Mouse (Mus musculus): ENCODE results near the gene Dcdc2b.

Gene Dcdc2b

GRCm38 (mm10) chr4:129625496-129625895, 11.4 kb upstream of the Dcdc2b start:
- CTCF ChIA-PET = interaction anchor here in 3 of 4 experiments (0.7 to 4.3 kb wide), 5 partner anchors 9 to 48 kb away, joined by 3 to 17 read pairs (median 10); partner anchors contain the start of gene Fam167b (in 1 of the 3)

GRCm38 (mm10) chr4:129625029-129625370, 10.9 kb upstream of the Dcdc2b start:
- ChIA-PET CTCF (interaction anchor here in 3 of 4 experiments (0.7 to 4.3 kb wide), 6 partner anchors 9 to 164 kb away, joined by 3 to 17 read pairs (median 8); partner anchors contain the start of genes Bsdc1 (in 1 of the 3) and Fam167b (in 1 of the 3)), POLR2A (interaction anchor here (0.6 to 17.7 kb wide), 17 partner anchors 8 to 627 kb away, joined by 3 to 255 read pairs (median 5); partner anchors contain the start of genes Txlna (in 2 of the 4) and Tmem39b (in 1 of the 4))

More at GRCm38 (mm10) chr4:129625496-129625895, 11.4 kb upstream of the Dcdc2b start:
- POLR2A ChIA-PET = interaction anchor here (0.5 to 17.7 kb wide), 15 partner anchors 7 to 95 kb away, joined by 3 to 255 read pairs (median 5); partner anchors contain the start of genes Tmem39b (in 2 of the 4) and Txlna (in 2 of the 4)

- ChIA-PET POLR2A (interaction anchor here (0.6 to 17.7 kb wide), 32 partner anchors 8 to 626 kb away, joined by 3 to 255 read pairs (median 4); partner anchors contain the start of genes Txlna (in 3 of the 4), Dcdc2b (in 2 of the 4), Pef1 (in 1 of the 4) and S100pbp (in 1 of the 4)), CTCF (interaction anchor here in 3 of 4 experiments (0.6 to 4.3 kb wide), 8 partner anchors 10 to 163 kb away, joined by 3 to 17 read pairs (median 4); partner anchors contain the start of genes Bsdc1 (in 1 of the 3) and Fam167b (in 1 of the 3))
Measured at GRCm38 (mm10) chr4:129624281-129625028, 10.4 kb upstream of the Dcdc2b start.

DNA sequence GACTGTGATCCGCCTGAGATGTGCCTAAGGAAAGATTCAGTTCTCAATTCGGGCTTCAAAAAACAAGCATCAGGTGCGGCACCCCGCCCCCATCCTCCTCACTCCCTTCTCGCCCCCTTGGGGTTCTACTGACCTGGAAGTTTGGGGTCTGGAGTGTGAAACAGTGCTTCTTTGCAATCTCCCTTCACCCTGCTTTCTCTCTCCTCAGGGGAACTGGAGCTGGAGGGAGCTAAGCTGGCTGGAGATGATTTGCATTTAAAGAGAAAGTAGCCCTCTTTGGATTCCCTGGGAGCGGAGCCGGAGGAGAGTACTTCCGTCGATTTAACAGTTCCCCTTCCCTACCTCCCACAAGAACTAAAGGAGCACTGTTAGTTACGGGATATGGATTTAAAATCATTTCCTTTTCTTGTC, 9.6 kb upstream of the Dcdc2b start, which contains the start of gene Ccdc28b:
Gene Ccdc28b, minus strand, starts transcription at position 267 of the 411 bp plus-strand sequence.
- POLR2A ChIA-PET = interaction anchor here (0.6 to 17.7 kb wide), 26 partner anchors 9 to 479 kb away, joined by 3 to 255 read pairs (median 4); partner anchors contain the start of genes Txlna (in 3 of the 4), Dcdc2b (in 2 of the 4), Kpna6 (in 1 of the 4) and Pef1 (in 1 of the 4)
- CTCF ChIA-PET = interaction anchor here in 3 of 4 experiments (0.6 to 4.3 kb wide), 8 partner anchors 10 to 162 kb away, joined by 3 to 17 read pairs (median 4); partner anchors contain the start of gene Bsdc1 (in 1 of the 3)

DNA sequence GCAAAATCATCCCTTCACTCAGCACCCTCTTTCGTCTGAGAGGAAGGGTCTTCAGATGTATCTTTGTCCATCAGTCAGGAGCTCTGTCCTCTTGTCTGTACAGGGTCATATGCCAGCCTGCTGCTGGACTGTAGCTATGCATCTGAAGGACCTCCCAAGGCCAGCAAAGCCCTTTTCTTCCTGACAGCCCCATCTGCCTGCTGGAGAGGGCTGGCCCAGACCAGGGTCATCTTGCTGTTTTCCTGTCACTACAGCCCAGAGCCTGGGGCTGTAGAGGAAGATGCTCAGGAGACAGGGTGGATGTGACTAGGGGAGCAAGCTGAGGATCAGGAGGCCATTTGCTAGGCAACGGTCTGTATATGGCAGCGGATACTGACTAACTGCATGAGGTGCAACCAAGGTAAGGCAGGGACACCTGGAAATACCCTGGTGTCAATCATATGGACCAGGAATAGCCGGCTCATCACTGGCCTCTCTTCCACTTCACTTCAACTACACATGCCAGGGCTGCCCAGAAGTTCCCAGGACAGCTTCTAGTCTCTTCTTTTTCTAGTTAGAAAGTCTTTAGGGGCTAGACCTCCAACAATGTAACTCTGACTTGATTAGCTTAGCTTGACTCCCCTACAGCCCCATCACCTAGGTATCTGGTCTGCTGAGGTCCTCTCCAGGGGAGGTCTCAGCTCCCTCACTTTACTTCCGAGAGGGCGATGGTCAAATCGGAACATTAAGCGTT, 8.9 kb upstream of the Dcdc2b start:
- CTCF ChIA-PET = interaction anchor here in 3 of 4 experiments (0.6 to 4.3 kb wide), 7 partner anchors 11 to 83 kb away, joined by 3 to 17 read pairs (median 7); no protein-coding TSS in a partner anchor
- POLR2A ChIA-PET = interaction anchor here (0.5 to 17.7 kb wide), 19 partner anchors 9 to 278 kb away, joined by 3 to 255 read pairs (median 5); partner anchors contain the start of genes Dcdc2b (in 2 of the 4), Txlna (in 2 of the 4), Kpna6 (in 1 of the 4) and Tmem39b (in 1 of the 4)

DNA sequence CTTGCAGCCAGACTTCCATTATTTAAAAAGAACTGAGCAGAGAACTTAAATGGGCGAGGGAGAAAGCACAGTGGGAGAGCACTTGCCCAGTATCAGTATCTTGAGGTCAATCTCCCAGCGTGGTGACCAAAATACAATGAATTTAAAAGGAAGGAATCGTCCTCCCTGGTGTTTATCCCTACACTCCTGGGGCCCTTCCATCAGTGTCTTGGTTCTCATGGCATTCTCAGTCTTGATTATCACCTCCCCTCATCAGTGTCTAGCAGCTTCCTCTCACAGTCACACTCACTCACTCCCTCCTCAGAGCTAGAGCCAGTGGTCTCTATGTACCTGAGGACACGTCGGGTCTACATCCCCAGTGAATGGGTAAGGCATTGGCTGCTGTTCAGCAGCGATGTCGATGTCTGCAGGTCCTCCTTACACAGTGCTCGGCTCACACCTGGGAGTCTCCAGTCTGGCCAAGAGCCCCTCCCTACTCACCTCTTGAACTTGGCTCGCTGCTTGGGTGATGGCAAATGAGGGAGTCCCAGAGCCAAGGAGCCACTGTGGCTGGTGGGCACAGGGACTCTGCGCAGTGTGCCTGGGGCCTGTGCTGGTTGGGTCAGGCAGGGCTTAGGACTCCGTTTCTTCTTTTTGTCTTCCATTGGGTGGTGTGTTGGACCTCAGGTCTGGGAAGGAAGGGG, 8.2 kb upstream of the Dcdc2b start:
- CTCF ChIA-PET = interaction anchor here in 2 of 4 experiments (1.2 to 1.7 kb wide), 2 partner anchors 12 to 82 kb away, joined by 3 read pairs; no protein-coding TSS in a partner anchor

DNA sequence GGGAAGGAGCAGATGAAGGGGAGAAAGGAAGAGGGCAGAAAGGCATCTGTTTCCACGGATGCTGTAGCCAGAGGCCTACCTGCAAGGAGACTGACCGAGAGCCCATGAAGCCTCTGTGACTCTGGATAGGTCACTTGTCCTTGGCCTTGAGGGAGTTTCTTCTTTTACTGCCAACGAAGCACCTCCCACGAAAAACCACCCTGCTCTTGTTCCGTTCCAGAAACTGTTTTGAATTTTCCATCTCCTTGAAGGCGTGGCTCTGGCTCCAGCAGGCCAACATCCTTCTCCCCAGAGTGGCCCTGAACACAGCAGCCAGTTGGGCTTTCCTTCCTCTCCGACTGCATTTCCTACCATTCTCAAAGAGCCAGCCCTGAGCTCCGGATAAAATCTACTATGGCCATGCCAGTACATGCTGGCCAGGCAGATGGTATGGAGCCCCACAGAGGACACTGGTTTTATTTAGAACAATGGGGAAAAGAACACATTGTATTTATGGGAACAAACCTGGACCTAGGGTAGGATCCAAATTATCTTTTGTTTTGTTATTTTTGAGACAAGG, 7.3 kb upstream of the Dcdc2b start:
- POLR2A ChIA-PET = interaction anchor here in 1 of 4 experiments (17.7 kb wide), 1 partner anchor 18 kb away, joined by 255 read pairs; the partner anchor contains the start of gene Txlna

More for the DNA sequence above, 8.2 kb upstream of the Dcdc2b start:
- POLR2A ChIA-PET = interaction anchor here in 2 of 4 experiments (0.5 to 17.7 kb wide), 8 partner anchors 9 to 277 kb away, joined by 3 to 255 read pairs (median 20); partner anchors contain the start of genes Txlna (in 2 of the 2), Dcdc2b (in 1 of the 2) and Kpna6 (in 1 of the 2)

GRCm38 (mm10) chr4:129620419-129621282, 6.6 kb upstream of the Dcdc2b start:
- CTCF ChIA-PET = interaction anchor here in 1 of 4 experiments (1.8 kb wide), 1 partner anchor 12 kb away, joined by 6 read pairs; no protein-coding TSS in a partner anchor
- POLR2A ChIA-PET = interaction anchor here in 3 of 4 experiments (0.6 to 17.7 kb wide), 9 partner anchors 10 to 107 kb away, joined by 3 to 255 read pairs (median 3); partner anchors contain the start of genes Txlna (in 2 of the 3), Eif3i (in 1 of the 3), Marcksl1 (in 1 of the 3) and Tmem234 (in 1 of the 3)

More for the DNA sequence above, 7.3 kb upstream of the Dcdc2b start:
- CTCF ChIA-PET = interaction anchor here in 1 of 4 experiments (1.8 kb wide), 1 partner anchor 13 kb away, joined by 6 read pairs; no protein-coding TSS in a partner anchor

DNA sequence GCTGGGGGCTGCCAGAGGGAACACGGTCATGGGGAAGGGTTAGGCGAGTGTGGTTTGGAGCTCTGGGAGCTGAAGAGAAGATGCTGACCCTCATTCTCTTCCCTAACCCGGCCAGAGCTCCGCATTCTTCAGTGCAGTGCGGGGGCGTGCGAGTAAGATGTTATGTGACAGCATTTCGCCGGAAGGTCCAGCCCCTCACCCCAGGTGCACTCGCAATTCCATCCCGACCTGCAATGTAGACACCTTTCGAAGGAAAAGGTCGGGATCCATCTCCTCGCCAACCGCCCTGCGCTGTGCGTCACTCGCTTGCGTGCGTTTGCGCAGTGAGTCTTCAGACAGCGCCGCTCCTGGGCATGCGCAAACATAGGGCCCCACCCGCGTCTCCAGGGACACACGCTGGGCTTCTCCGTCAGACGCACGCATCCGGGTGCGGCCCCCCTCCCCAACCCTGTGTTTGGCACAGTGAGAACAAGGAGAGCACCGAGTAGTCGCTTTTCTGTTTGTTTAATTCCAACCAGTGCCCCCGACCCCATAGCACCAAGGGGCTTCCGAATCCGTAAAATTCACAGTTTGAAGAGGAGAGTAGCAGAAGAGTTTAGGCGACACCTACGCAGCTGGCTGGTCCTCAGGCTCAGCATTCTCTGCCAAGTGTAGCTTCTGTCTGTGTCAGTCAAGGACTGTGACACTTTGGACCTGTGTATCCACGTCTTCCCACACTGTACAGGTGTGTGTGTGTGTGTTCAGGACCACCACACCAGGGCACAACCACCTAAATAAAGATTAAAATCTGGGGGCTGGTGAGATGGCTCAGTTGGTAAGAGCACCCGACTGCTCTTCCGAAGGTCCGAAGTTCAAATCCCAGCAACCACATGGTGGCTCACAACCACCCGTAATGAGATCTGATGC, 5.0 kb upstream of the Dcdc2b start, which contains the start of gene Iqcc:
Gene Iqcc, minus strand, starts transcription at position 314 of the 906 bp plus-strand sequence.
- ChIA-PET CTCF (interaction anchor here (0.5 to 3.1 kb wide), 7 partner anchors 9 to 133 kb away, joined by 3 to 21 read pairs (median 4); no protein-coding TSS in a partner anchor), POLR2A (interaction anchor here (0.5 to 17.7 kb wide), 14 partner anchors 9 to 155 kb away, joined by 3 to 255 read pairs (median 4); partner anchors contain the start of genes Txlna (in 3 of the 4) and Marcksl1 (in 1 of the 4))

GRCm38 (mm10) chr4:129618031-129618430, 4.0 kb upstream of the Dcdc2b start:
- ChIA-PET POLR2A (interaction anchor here in 3 of 4 experiments (1.0 to 17.7 kb wide), 10 partner anchors 8 to 23 kb away, joined by 3 to 255 read pairs (median 10); partner anchors contain the start of gene Txlna (in 3 of the 3)), CTCF (interaction anchor here in 2 of 4 experiments (1.0 to 3.1 kb wide), 4 partner anchors 8 to 41 kb away, joined by 3 to 21 read pairs (median 6); no protein-coding TSS in a partner anchor)

DNA sequence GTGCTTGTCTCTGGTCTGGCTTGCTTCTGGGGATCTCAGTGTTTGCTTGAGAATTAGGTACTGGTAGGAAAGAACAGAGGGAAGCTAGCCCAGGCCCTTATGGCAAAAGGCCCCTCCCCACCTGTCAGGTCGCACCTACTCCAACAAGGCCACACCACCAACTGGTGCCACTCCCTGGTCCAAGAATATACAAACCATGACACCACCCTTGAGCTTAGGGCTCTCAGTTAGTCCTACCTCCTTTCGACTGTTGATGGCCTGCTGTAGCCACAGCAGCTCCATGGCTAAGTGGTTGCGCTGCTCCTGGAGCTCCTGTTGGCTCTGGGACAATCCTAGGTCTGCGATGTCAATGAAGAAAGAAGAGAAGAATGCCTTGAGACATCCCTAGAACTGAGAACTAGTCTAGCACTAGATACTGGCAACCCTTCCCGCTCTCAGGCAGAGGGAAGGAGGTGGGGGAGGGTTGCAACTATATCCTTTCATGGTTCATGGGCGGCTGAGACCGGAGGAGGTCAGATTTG, 3.1 kb upstream of the Dcdc2b start:
- POLR2A ChIA-PET = interaction anchor here in 2 of 4 experiments (1.3 to 17.7 kb wide), 7 partner anchors 8 to 46 kb away, joined by 3 to 255 read pairs (median 11); partner anchors contain the start of gene Txlna (in 2 of the 2)
- CTCF ChIA-PET = interaction anchor here in 2 of 4 experiments (1.4 to 3.1 kb wide), 2 partner anchors 8 to 9 kb away, joined by 7 to 21 read pairs; no protein-coding TSS in a partner anchor

DNA sequence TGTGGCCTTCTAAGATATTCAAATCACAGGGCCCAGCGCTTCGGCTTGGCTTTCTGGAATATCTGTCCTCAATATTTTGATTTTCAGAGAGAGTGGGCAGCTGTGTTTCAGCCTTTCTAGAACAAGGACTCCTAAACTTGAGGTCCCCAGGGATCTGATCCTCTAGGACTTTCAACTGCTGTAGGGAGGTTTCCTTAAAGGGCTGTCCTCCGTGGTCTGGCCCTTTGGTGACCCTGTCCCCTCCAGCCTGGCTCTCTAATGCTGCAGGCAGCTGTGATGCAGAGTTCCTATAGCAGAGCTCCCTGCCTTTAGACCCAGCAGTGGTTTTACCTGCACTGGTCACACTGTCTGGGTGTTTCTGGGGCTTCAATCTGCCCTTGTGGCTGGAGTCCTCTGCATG, 2.6 kb upstream of the Dcdc2b start:
- CTCF ChIA-PET = interaction anchor here in 2 of 4 experiments (1.4 to 3.1 kb wide), 2 partner anchors 8 kb away, joined by 7 to 21 read pairs; no protein-coding TSS in a partner anchor

DNA sequence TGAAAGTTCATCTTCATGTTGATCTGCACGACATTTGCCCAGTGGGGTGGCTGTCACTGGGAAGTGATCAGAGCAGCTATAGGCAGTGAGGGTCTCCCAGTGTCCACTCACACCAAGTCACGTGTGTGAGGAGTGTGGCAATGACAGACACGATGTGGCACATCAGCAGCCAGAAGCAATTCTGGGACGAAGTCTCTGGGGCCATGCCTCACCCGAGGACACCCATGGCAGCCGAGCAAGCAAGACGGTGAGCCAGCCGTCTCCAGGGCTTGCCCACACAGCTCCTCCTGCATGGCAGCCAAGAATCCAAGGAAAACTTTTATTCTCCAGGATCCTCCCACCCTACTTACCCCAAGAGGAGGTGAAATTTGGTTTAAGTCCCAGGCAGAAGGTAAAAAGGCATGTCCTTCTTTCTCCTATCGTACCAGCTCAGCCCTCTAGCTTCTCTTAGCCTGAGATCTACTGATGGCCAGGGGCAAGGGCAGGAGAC, 1.8 kb upstream of the Dcdc2b start:
- CTCF ChIA-PET = no interaction called here
- POLR2A ChIA-PET = interaction anchor here in 2 of 4 experiments (1.0 to 2.9 kb wide), 2 partner anchors 13 to 25 kb away, joined by 3 to 11 read pairs; partner anchors contain the start of gene Txlna (in 1 of the 2)

More for the DNA sequence above, 2.6 kb upstream of the Dcdc2b start:
- POLR2A ChIA-PET = interaction anchor here in 2 of 4 experiments (1.3 to 17.7 kb wide), 5 partner anchors 7 to 46 kb away, joined by 3 to 255 read pairs (median 11); partner anchors contain the start of gene Txlna (in 2 of the 2)
